Mouse (Mus musculus): Measurements from ENCODE around the gene Peg3. TPM values are rescaled to one million over a fixed set of nuclear protein-coding genes. Genes with fewer than 3 reads are reported as not detected.

Gene Peg3
- polyA plus RNA-seq, 1 experiment from 2014 or later = 213 TPM

Other genes starting within 250 kb of the Peg3 start
- gene Olfr5, start 243.5 kb downstream of the Peg3 start, polyA plus RNA-seq (2015; fragmentation: Nextera tagmentation; extraction: Ambion mirVana) = not detected in 2 replicates
- gene Olfr1347, start 230.7 kb downstream of the Peg3 start, polyA plus RNA-seq (2015; fragmentation: Nextera tagmentation; extraction: Ambion mirVana) = not detected in 2 replicates
- gene Olfr1348, start 221.7 kb downstream of the Peg3 start, polyA plus RNA-seq (2015; fragmentation: Nextera tagmentation; extraction: Ambion mirVana) = not detected in 2 replicates
- 0.15 TPM in 1 of 2 replicates, not detected in the other for gene Olfr1349, start 207.5 kb downstream of the Peg3 start, polyA plus RNA-seq (2015; fragmentation: Nextera tagmentation; extraction: Ambion mirVana)
- 0.17 TPM in 1 of 2 replicates, not detected in the other for gene Olfr1350, start 165.6 kb downstream of the Peg3 start, polyA plus RNA-seq (2015; fragmentation: Nextera tagmentation; extraction: Ambion mirVana)
- 14.8 and 16.5 TPM in 2 replicates for gene Zim1, start 34.0 kb downstream of the Peg3 start, polyA plus RNA-seq (2015; fragmentation: Nextera tagmentation; extraction: Ambion mirVana)
- 9.3 and 9.9 TPM in 2 replicates for gene Usp29, start 147 bp upstream of the Peg3 start, polyA plus RNA-seq (2015; fragmentation: Nextera tagmentation; extraction: Ambion mirVana)

Data from embryonic facial prominence, embryonic 15.5 days (tissue).